Mouse (Mus musculus): ENCODE measurements around the gene Fam228b. TPM values are rescaled to one million over a fixed set of nuclear protein-coding genes. Genes with fewer than 3 reads are reported as not detected.

Gene Fam228b
- polyA plus RNA-seq, 1 experiment from 2014 or later = 3.0 TPM

DNA sequence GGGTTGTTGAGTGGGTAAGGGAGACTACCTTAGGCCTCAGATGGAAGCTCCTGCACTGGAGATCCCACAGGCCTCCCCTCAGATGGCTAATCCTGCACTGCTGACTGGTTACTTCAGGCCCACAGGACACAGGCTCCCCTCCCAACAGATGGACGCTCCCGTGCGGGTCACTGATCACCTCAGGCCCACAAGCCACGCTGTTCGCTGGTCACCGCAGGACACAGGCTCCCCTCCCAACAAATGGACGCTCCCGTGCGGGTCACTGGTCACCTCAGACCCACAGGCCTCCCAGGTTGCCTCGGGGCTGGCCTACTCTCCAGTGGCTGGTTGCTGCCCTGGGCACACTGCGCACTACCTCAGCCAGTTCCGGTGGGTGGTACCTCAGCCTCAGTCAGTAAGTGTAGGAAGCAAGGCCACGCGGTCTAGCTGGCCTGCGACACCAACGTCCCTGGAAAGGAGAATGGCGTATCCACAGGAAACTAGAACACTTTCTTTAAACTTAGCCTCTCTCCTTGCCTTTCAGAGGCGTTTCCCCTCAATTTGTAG, 31.0 kb downstream of the Fam228b start, which contains the start of gene Fam228a:
Gene Fam228a (minus strand): TSS at position 400 of the 546 bp plus-strand sequence.
- Histone ChIP-seq H3K9ac (no peak within 1 kb of the TSS), H3K4me3 (no peak within 1 kb of the TSS), H3K4me1 (replicated peaks) (no peaks in the 10 kb centered on the region), H3K9me3 (replicated peaks) (no peaks in the 10 kb centered on the region), H3K27me3 (no peaks in the 10 kb centered on the region), H3K27ac (no peak within 1 kb of the TSS), H3K36me3 (no peaks in the 10 kb centered on the region), H3K4me2 (no peak within 1 kb of the TSS)
- no peak for ATAC-seq (replicated peaks; ENCODE audit: insufficient number of reproducible peaks, insufficient read depth, low FRiP score, low read depth)
- WGBS = 87% methylated on average over 18 of the region's 18 CpGs

DNA sequence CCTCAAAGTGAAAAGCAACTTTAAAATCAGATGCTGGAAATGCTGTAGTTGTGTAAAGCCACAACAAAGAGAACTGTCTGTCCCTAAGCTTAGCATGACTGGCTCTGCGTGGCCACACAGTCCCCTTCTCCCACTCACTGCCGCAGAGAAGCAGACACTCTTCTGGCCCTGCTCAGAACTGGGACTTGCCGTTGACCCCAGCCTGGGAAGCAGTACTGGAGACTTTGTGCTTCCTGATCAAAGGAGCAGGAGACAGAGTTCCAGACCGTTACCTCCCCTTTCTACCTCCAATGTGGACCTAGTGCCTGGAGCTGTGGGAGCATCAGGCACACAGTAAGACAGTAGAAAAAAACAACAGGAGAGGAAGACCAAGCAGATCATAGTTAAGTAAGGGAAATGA, 36.7 kb downstream of the Fam228b start:
- no peak overlapping the region for H3K4me2 ChIP-seq
- no peak for ATAC-seq (replicated peaks; ENCODE audit: insufficient number of reproducible peaks, insufficient read depth, low FRiP score, low read depth)
- WGBS = 58% methylated on average over 4 of the region's 4 CpGs
- H3K4me1 ChIP-seq (replicated peaks) = no peaks in the 10 kb centered on the region
- no peaks in the 10 kb centered on the region for H3K27me3 ChIP-seq
- no peak overlapping the region for H3K27ac ChIP-seq
- no peaks in the 10 kb centered on the region for H3K9me3 ChIP-seq (replicated peaks)
- H3K36me3 ChIP-seq = no peaks in the 10 kb centered on the region
- no peak overlapping the region for H3K4me3 ChIP-seq
- H3K9ac ChIP-seq = no peak overlapping the region

DNA sequence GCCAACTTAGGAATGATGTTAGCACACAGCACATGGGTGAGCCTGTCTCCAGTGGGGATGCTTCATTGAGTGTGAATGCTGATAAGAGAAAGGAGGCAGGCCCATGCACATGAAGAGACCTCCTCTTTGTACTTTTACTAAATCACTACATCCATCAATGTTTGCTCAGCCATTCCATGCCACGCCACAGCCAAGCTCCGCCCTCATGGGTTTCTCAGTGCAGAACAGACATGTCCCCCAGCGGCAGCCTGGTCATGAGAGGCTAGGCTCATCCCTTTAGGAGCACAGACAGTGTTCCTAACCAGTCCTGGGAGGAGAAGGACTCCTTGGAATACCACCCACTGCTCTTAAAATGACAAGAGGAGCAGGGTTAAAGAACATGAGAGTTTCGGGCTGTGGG, 37.4 kb downstream of the Fam228b start:
- WGBS = 71% methylated on average over 4 of the region's 4 CpGs
- no peaks in the 10 kb centered on the region for H3K9me3 ChIP-seq (replicated peaks)

DNA sequence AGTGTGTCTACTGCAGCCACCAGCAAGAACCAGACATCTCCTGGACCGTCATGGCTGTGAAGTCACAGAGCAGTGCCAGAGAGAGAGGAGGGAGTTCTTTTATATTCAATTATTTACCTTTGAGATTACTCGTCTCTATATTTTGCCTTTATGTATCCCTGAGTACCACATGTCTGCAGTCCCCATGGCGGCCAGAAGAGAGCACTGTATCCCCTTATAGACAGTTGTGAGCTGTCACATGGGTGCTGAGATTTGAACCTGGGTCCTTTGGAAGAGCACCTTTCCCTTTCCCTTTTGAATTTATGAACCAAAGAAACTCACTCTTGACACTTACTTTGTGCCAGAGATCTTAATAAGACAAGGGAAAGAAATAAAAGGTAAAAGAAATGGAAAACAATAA, 39.9 kb downstream of the Fam228b start:
- H3K4me3 ChIP-seq = no peak overlapping the region
- H3K36me3 ChIP-seq = no peaks in the 10 kb centered on the region
- H3K9ac ChIP-seq = no peak overlapping the region
- no peaks in the 10 kb centered on the region for H3K9me3 ChIP-seq (replicated peaks)
- H3K4me2 ChIP-seq = no peak overlapping the region
- H3K27ac ChIP-seq = no peak overlapping the region
- 88% methylated on average over 3 of the region's 3 CpGs for WGBS
- H3K4me1 ChIP-seq (replicated peaks) = no peaks in the 10 kb centered on the region
- ATAC-seq (replicated peaks; ENCODE audit: insufficient number of reproducible peaks, insufficient read depth, low FRiP score, low read depth) = no peak
- H3K27me3 ChIP-seq = no peaks in the 10 kb centered on the region

More for the DNA sequence above, 37.4 kb downstream of the Fam228b start:
- H3K4me1 ChIP-seq (replicated peaks) = no peaks in the 10 kb centered on the region
- no peaks in the 10 kb centered on the region for H3K27me3 ChIP-seq
- no peak overlapping the region for H3K4me3 ChIP-seq
- H3K4me2 ChIP-seq = no peak overlapping the region
- no peaks in the 10 kb centered on the region for H3K36me3 ChIP-seq
- H3K27ac ChIP-seq = no peak overlapping the region
- H3K9ac ChIP-seq = no peak overlapping the region
- no peak for ATAC-seq (replicated peaks; ENCODE audit: insufficient number of reproducible peaks, insufficient read depth, low FRiP score, low read depth)

DNA sequence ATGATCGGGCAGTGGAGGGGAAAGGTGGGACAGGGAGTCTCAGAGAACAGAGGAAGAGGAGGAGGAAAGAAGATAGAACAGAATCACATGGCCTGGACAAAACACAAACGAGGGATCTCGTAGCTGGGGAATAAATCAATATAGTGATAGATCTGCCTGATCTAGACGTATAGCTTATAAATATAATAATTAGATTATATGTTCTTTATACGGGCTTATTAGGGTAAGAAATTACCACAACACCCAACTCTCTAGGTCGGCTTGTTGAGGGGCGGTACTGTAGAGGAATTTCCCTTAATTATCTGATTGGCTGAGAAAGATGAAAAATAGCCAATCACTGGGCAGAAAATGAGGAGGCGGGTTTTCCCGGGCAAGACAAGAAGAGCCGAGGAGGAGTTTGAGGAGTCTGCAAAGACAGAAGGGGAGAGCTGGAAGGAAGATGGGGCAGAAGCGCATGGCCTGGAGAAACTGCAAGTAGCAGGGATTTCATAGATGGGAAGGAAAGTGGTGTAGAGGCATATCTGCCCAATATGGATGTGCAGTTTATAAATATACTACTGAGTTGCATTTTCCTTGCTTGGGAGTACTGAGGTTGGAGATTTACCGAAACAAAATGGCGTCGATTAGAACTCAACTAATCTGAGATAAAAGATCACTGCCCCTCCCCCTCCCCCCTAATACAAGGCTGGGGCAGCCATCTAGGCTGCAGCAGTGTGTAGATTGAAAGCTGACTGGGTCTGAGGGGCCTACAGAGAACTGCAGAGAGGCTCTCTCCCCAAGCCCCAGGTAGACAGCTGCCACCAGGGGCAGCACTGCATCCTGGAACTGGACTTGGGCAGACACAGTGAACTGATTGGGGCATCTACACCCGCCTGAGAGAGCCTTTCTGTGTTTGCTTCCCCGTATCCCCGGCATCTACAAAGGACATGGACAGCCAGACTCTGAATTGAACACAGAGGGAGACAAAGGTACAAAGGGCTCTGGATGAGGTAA, 49.0 kb downstream of the Fam228b start:
- Histone ChIP-seq H3K4me2 (no peak overlapping the region), H3K9ac (no peak overlapping the region), H3K36me3 (no peaks in the 10 kb centered on the region), H3K9me3 (replicated peaks) (no peaks in the 10 kb centered on the region), H3K27me3 (no peaks in the 10 kb centered on the region), H3K4me3 (no peak overlapping the region), H3K4me1 (replicated peaks) (peaks cover 6% of the 10 kb centered on the region; the same call in 1 of the 2 replicates), H3K27ac (no peak overlapping the region)
- 64% methylated on average over 17 of the region's 17 CpGs for WGBS
- ATAC-seq (replicated peaks; ENCODE audit: insufficient number of reproducible peaks, insufficient read depth, low FRiP score, low read depth) = no peak

DNA sequence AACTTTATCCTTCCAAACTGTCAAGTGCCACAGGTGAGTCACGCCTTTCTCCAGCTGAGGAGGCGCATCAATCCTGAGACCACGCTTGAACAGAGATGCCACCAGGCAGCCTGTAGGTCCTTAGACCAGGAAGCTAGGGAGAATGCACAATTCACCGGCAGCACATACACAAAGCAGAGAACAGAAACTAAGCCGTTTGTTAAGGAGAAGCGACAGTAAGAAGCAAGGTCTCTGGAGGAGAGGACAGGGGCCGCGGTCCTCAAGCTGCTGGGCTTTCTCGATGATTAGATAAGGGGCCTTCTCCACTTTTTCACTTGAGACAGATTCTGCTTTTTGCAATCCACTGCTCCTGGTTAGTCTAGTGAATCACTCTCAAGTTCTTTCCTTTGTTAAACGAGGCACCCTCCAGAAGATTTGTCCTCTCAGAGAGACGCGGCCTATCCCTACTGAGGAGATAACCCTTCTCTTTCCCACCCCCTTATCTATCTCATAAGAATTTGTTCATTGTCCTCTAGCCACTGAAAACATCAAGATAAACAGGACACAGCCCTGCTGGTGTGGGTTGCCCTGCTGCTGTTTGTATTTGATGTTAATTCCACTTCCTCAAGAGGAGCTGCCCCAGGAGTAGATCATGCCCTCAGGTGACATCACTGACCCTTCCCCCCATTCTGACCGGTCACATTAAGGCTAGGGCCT, 49.9 kb downstream of the Fam228b start:
- Histone ChIP-seq H3K4me1 (replicated peaks) (peaks cover 6% of the 10 kb centered on the region; the same call in 1 of the 2 replicates), H3K9ac (no peak overlapping the region), H3K27ac (no peak overlapping the region), H3K9me3 (replicated peaks) (no peaks in the 10 kb centered on the region), H3K4me3 (no peak overlapping the region), H3K36me3 (no peaks in the 10 kb centered on the region), H3K4me2 (no peak overlapping the region), H3K27me3 (no peaks in the 10 kb centered on the region)
- ATAC-seq (replicated peaks; ENCODE audit: insufficient number of reproducible peaks, insufficient read depth, low FRiP score, low read depth) = no peak; the same call in 1 of the 2 replicates
- WGBS = 39% methylated on average over 13 of the region's 13 CpGs

DNA sequence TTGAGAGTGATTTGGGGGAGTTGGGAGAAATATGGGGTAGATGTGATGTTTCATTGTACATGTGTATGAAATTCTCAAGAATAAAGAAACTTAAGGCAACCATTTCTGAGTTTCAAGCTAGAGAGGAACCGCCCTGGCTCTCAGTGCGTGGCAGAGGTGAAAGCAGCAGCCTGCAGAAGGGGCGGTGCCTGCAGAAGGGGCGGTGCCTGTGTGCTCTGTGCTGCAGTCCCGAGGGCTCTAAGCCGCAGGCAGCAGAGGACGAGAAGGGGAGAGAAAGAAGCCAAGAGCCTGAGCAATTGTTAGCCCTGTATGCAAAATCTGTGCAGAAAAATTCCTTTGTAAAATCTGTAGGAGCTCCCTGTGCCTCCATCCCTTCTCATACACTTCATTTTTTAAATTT, 51.6 kb downstream of the Fam228b start:
- Histone ChIP-seq H3K9me3 (replicated peaks) (no peaks in the 10 kb centered on the region), H3K27me3 (no peaks in the 10 kb centered on the region), H3K4me3 (no peak overlapping the region), H3K9ac (no peak overlapping the region), H3K27ac (no peak overlapping the region), H3K36me3 (peaks cover 6% of the 10 kb centered on the region; the same call in 1 of the 2 replicates), H3K4me1 (replicated peaks) (peaks cover 10% of the 10 kb centered on the region), H3K4me2 (peak overlapping the region; percentile 19; the same call in 1 of the 2 replicates)
- ATAC-seq (replicated peaks; ENCODE audit: insufficient number of reproducible peaks, insufficient read depth, low FRiP score, low read depth) = peak; percentile 77
- WGBS = 8% methylated on average over 7 of the region's 7 CpGs

DNA sequence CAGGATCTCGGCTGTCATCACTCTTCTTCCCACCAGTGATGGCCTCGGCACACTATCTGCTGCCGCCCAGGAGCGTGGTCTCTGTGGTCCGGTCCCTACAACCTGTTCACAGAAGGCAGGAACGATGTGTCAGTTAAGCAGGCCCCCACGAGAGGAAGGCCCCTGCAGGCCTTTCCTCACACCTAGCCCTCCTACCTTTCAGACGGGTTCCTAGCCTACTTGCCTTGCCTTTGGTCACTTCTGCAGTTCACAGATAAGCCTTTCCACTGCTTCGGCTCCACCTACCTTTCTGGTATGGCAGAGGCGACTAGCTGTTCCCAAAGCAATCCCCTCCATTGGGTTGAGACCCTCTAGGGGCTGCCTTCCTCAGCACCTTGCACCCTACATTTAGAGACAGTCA, 53.5 kb downstream of the Fam228b start:
- ATAC-seq (replicated peaks; ENCODE audit: insufficient number of reproducible peaks, insufficient read depth, low FRiP score, low read depth) = no peak
- Histone ChIP-seq H3K27me3 (no peaks in the 10 kb centered on the region), H3K36me3 (peaks cover 12% of the 10 kb centered on the region; the same call in 1 of the 2 replicates), H3K9me3 (replicated peaks) (no peaks in the 10 kb centered on the region), H3K4me2 (no peak overlapping the region), H3K9ac (no peak overlapping the region), H3K27ac (no peak overlapping the region), H3K4me3 (no peak overlapping the region), H3K4me1 (replicated peaks) (peaks cover 10% of the 10 kb centered on the region)
- 53% methylated on average over 10 of the region's 10 CpGs for WGBS

DNA sequence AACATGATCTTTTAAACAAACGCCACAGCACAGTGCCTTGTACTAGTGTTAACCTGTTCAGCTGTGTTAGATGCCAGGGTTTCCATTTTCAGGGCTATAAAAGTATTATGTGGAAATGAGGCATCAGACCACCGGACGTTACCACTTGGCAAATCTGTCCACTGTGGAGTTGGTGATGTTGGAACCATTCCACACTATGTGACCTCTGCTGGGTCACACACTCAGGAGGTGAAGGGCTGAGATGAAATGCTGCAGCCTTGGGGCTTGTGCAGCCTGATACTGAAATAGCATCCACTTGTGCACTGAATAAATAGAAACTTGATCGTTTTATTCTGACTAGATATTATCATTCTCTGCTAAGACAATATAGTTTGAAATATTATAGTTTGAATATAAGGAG, 55.7 kb downstream of the Fam228b start:
- Histone ChIP-seq H3K4me3 (no peak overlapping the region), H3K9ac (no peak overlapping the region), H3K9me3 (replicated peaks) (no peaks in the 10 kb centered on the region), H3K27ac (peak overlapping the region; percentile 32; the same call in 1 of the 2 replicates), H3K4me2 (no peak overlapping the region), H3K36me3 (peaks cover 32% of the 10 kb centered on the region; the same call in 1 of the 2 replicates), H3K4me1 (replicated peaks) (peaks cover 10% of the 10 kb centered on the region), H3K27me3 (no peaks in the 10 kb centered on the region)
- 53% methylated on average over 4 of the region's 4 CpGs for WGBS
- no peak for ATAC-seq (replicated peaks; ENCODE audit: insufficient number of reproducible peaks, insufficient read depth, low FRiP score, low read depth)

DNA sequence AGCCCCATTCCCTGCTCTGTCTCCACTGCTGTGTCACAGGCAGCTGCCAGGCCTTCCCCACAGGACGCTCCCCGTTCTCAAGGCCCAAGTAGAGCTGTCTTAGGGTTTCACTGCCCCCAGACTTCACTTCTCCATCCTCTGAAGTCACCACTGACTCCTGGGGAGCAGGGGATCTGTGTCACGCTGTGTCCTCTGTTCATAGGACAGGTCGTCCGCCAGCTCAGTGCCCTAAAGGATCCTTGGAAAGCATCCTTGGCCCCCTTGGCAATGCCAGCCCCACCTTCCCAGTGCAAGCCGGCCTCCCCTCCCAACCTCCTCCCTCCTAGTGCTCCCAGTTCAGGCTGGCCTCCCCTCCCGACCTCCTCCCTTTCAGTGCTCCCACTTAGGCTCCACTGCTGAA, 59.1 kb downstream of the Fam228b start:
- Histone ChIP-seq H3K4me2 (no peak overlapping the region), H3K9me3 (replicated peaks) (no peaks in the 10 kb centered on the region), H3K27me3 (no peaks in the 10 kb centered on the region), H3K4me3 (no peak overlapping the region), H3K9ac (no peak overlapping the region), H3K27ac (no peak overlapping the region), H3K4me1 (replicated peaks) (peaks cover 4% of the 10 kb centered on the region), H3K36me3 (peaks cover 48% of the 10 kb centered on the region)
- WGBS = 89% methylated on average over 7 of the region's 7 CpGs
- no peak for ATAC-seq (replicated peaks; ENCODE audit: insufficient number of reproducible peaks, insufficient read depth, low FRiP score, low read depth)

Measured in heart, embryonic 15.5 days (tissue).